Mouse (Mus musculus) cortical plate, adult 2 months (tissue): ENCODE measurements at regions not wholly inside any gene's neighbourhood (a gene's known extent, or its start where the extent isn't known, plus 50 kb on each side); places are given as distances from the start of the nearest gene placed in this dataset.

Source experiments
- H3K27ac ChIP-seq: fragments of 200-500 bp; 2 replicates; pipeline ENCODE4 v1.5.1; 2012; ENCODE audit warnings: low read length, control low read depth, inconsistent platforms; ENCODE audit not compliant: insufficient read depth
- H3K4me1 ChIP-seq: fragments of 200-500 bp; 2 replicates; pipeline ENCODE4 v1.6.1; 2011; ENCODE audit warnings: low read length; ENCODE audit not compliant: control insufficient read depth, insufficient read depth
- H3K4me3 ChIP-seq: fragments of 200-500 bp; 2 replicates; pipeline ENCODE4 v1.5.1; 2011; ENCODE audit warnings: mild to moderate bottlenecking, low read length, control low read depth; ENCODE audit not compliant: insufficient read depth
- CTCF ChIP-seq: fragments of 200-500 bp; IDR thresholded peaks from 2 replicates; pipeline ENCODE4 v1.5.1; 2011; ENCODE audit warnings: mild to moderate bottlenecking, control low read depth, low read length; ENCODE audit not compliant: insufficient read depth; ENCODE audit errors: extremely low read depth
- POLR2A ChIP-seq: fragments of 200-500 bp; IDR thresholded peaks from 2 replicates; pipeline ENCODE4 v1.6.1; 2011; ENCODE audit warnings: mild to moderate bottlenecking, low read length, control low read depth; ENCODE audit not compliant: insufficient read depth; ENCODE audit errors: extremely low read depth

GRCm38 (mm10) chr8:86331383-86331782 is 249.1 kb downstream of the Abcc12 start:
- TF ChIP-seq CTCF = no peak
- TF ChIP-seq POLR2A = no peak
- no peak overlapping the region for H3K4me3 ChIP-seq
- H3K27ac ChIP-seq = no peak overlapping the region
- peaks cover 3% of the 10 kb centered on the region; the same call in 1 of the 2 replicates for H3K4me1 ChIP-seq

DNA sequence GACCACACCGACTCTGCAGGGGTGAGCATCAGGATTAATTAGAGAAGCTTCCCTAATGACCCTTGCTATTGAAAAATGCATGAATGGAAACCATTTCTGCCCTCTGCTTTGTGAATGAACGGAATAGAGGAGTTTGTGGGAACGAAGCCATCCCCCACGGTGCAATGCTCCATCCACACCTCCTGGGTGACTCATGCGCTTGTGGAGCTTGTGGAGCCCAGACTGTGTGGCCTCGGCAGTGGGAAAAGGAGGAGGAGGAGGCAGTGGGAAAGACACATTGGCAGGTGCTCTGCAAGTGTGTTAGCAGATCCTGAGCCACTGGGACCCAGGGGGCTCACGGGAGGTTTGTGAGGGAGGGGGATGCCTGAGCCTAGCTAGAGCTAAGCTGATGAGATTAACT is 251.9 kb downstream of the Abcc12 start:
- Histone ChIP-seq H3K4me1 (peaks cover 5% of the 10 kb centered on the region; the same call in 1 of the 2 replicates), H3K27ac (no peak overlapping the region), H3K4me3 (no peak overlapping the region)
- no peak for TF ChIP-seq CTCF
- TF ChIP-seq POLR2A = no peak

GRCm38 (mm10) chr8:86327982-86328381 is 252.5 kb downstream of the Abcc12 start:
- Histone ChIP-seq H3K4me3 (no peak overlapping the region), H3K4me1 (peaks cover 5% of the 10 kb centered on the region; the same call in 1 of the 2 replicates), H3K27ac (no peak overlapping the region)
- TF ChIP-seq POLR2A = no peak
- no peak for TF ChIP-seq CTCF

DNA sequence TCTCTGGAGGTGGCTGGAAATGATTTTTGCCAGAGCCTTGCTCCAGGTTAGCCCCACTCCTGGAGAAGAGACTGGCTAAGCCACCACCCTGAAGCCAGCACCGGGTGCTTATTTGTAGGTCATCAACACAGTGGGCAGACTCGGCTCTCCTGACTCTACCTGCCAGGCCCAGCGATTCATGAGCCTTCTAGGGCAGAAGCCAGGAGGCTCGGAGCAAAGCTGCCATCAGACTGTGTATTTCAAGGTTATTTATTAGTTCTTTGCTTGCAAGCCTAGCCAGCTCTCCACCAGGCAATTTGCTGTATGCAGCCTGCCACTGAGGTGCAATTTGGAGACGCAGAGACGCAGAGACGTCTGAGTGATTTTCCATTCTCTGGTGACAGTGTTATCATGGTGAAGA is 255.4 kb downstream of the Abcc12 start:
- TF ChIP-seq POLR2A (no peak), CTCF (no peak)
- peak overlapping the region; percentile 67; the same call in 1 of the 2 replicates for H3K27ac ChIP-seq
- H3K4me1 ChIP-seq = peaks cover 5% of the 10 kb centered on the region; the same call in 1 of the 2 replicates
- no peak overlapping the region for H3K4me3 ChIP-seq

DNA sequence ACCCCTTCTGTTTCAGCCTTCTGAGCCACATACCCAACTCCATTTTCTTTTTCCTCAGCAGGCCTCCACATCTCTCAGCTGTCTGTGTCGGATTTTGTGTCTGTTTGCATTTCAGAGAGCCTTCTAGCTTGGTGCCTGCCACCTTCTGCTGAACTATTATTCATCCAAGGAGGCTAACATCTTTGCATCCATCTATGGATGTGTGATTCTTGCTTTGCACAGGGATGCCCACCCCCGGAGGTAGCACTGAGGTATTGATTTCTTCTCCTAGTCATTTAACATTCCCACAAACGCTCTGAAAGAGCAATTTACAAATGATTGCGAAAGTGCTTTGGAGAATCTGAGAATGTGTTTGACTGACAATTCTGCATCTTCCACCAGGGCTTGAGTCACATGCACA is 255.9 kb downstream of the Abcc12 start:
- H3K4me1 ChIP-seq = peaks cover 5% of the 10 kb centered on the region; the same call in 1 of the 2 replicates
- no peak overlapping the region for H3K4me3 ChIP-seq
- H3K27ac ChIP-seq = peak overlapping the region; percentile 67
- no peak for TF ChIP-seq CTCF
- TF ChIP-seq POLR2A = no peak

GRCm38 (mm10) chr8:86323823-86324222 is 256.7 kb downstream of the Abcc12 start:
- no peak for TF ChIP-seq CTCF
- TF ChIP-seq POLR2A = no peak
- no peak overlapping the region for H3K4me3 ChIP-seq
- no peak overlapping the region for H3K27ac ChIP-seq

DNA sequence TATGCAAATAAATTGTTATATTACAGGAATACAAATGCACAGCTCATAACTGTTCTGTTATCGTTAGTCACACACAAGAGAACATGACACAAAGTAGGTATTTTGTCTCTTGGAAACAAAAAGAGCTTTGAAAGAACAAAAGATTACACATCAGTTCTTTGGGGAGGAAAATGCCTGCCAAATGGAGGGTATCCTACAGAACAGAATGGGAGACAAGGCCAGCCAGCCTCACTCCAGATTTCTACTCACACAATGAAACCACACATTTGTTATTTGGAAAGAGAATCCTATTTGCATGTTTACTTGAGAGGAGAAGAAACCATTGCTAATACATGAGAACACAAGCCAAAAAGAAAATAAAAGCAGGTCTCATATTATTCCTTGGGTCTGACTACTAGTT is 258.0 kb downstream of the Abcc12 start:
- H3K4me1 ChIP-seq = peaks cover 2% of the 10 kb centered on the region; the same call in 1 of the 2 replicates
- TF ChIP-seq CTCF (no peak), POLR2A (no peak)
- H3K4me3 ChIP-seq = no peak overlapping the region
- no peak overlapping the region for H3K27ac ChIP-seq

More at GRCm38 (mm10) chr8:86323823-86324222, 256.7 kb downstream of the Abcc12 start:
- peaks cover 5% of the 10 kb centered on the region; the same call in 1 of the 2 replicates for H3K4me1 ChIP-seq

DNA sequence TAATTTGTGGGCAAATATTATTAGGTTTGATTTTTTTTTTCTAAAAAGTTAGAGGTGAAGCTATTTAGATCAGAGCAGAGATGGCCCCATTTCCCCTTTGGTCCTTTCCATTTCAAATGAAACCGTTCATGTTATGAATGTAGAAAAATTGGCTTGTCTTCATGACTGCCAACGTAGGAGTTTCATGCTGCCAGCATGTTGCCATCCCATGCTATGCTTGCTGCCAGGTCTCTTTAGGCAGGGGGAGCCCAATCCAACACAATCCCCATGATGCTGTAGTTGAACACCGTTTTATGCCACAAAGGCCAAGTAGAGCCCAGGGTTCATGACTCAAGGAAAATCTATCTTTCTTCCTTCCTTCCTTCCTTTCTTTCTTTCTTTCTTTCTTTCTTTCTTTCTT is 259.5 kb downstream of the Abcc12 start:
- TF ChIP-seq CTCF = no peak
- TF ChIP-seq POLR2A = no peak
- Histone ChIP-seq H3K4me1 (peaks cover 2% of the 10 kb centered on the region; the same call in 1 of the 2 replicates), H3K27ac (no peak overlapping the region), H3K4me3 (no peak overlapping the region)

DNA sequence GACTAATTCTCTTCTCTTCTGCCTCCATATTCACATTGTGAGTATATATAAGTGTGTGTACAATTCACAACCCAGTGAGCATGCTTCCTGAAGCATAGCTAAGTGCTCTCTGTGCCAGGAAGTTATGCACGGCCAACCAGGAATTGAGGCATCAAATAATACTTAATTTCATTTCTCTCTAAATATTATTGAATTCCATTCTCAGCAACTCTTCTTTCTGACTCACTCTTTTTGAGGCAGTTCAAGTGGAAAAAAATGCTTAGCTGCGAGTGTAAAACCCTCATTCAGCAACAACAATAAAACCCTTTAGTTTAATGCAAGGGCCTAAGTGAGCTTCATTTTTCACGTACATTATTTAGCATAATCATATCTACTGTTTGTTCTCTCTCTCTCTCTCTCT is 262.0 kb downstream of the Abcc12 start:
- no peak overlapping the region for H3K27ac ChIP-seq
- TF ChIP-seq POLR2A (no peak), CTCF (no peak)
- no peak overlapping the region for H3K4me3 ChIP-seq
- H3K4me1 ChIP-seq = no peaks in the 10 kb centered on the region

DNA sequence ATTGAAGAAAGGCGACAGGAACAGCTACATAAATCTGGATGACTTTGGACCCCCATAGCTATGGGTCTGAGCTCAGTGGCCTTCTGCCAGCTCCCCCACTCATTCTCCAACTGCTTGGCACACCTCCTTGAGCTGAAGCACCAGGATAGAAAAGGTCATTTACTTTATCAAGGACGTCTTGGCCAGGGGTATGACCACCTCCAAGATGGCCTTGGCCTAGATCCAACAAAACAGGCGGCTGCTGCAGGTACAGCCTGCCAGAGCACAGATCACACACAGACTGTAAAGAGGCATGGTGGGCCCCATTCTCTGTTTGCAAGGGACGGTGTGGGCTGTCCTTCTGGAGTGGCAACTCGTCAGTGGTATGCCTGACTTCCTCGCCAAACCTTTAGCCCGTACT is 264.2 kb downstream of the Abcc12 start:
- Histone ChIP-seq H3K4me3 (no peak overlapping the region), H3K4me1 (no peaks in the 10 kb centered on the region), H3K27ac (no peak overlapping the region)
- TF ChIP-seq POLR2A = no peak
- TF ChIP-seq CTCF = no peak

GRCm38 (mm10) chr8:86309460-86309859 is 271.0 kb downstream of the Abcc12 start:
- no peak overlapping the region for H3K4me3 ChIP-seq
- no peak overlapping the region for H3K27ac ChIP-seq
- no peaks in the 10 kb centered on the region for H3K4me1 ChIP-seq
- TF ChIP-seq POLR2A (no peak), CTCF (no peak)

DNA sequence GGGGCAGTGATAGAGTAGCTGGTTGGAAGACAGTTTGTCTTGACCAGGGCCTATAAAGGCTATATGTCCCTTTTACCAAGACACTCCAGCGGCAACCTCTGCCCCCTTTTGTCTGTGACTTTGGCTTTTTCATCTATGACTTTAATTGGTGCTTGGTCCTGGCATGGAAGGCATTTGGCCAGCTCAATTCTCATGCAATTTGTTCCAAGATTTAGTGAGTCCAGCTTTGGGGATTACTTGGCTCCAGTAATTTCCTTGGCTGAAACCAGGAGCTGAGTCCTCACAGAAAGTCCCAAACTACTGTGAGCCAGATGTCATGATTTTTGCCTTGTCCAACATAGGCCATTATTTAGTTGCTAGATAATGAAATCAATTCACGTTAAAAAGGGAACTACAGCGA is 273.1 kb downstream of the Abcc12 start:
- no peak overlapping the region for H3K27ac ChIP-seq

More for the DNA sequence above, 273.1 kb downstream of the Abcc12 start:
- Histone ChIP-seq H3K4me3 (no peak overlapping the region), H3K4me1 (no peaks in the 10 kb centered on the region)
- TF ChIP-seq CTCF (no peak), POLR2A (no peak)
